Mouse (Mus musculus) subcutaneous adipose tissue, adult 2 months (tissue): ENCODE results near the gene Aes. TPM values are rescaled to one million over a fixed set of nuclear protein-coding genes. Genes with fewer than 3 reads are reported as not detected.

Experiments
- polyA plus RNA-seq: library from polyadenylated mRNA; depleted of rRNA; stranded (reverse); fragments of >200 nt; gene quantifications from 2 replicates; pipeline ENCODE4 v1.2.3, GENCODE M21; 2012; ENCODE audit warnings: low replicate concordance; rRNA removed

Gene Aes
- polyA plus RNA-seq, result 885 and 1,244 TPM in 2 replicates

GRCm38 (mm10) chr10:81559163-81559626 lies at the start of gene Aes:
Aes (plus strand) TSS chr10:81559488.

GRCm38 (mm10) chr10:81524051-81524605 lies 35.2 kb upstream of the Aes start, which contains the start of gene Gna15:
Gna15 (minus strand) TSS chr10:81524225.

GRCm38 (mm10) chr10:81545161-81545747 lies 14.0 kb upstream of the Aes start, which contains the start of gene Gna11:
Gna11 (minus strand) TSS chr10:81545190.

GRCm38 (mm10) chr10:81574081-81575056 lies 15.1 kb downstream of the Aes start, which contains the start of gene Tle2:
Tle2 (plus strand) TSS chr10:81574561.

GRCm38 (mm10) chr10:81600738-81601203 lies 41.5 kb downstream of the Aes start, which contains the start of gene Tle6:
Tle6 (minus strand) TSS chr10:81601073.

GRCm38 (mm10) chr10:81605974-81606751 lies 46.9 kb downstream of the Aes start, which contains the start of gene BC025920:
BC025920 (plus strand) TSS chr10:81606270.

Other genes starting within 250 kb of the Aes start
- 23.1 and 38.0 TPM in 2 replicates for gene Cactin, start 238.4 kb upstream of the Aes start, polyA plus RNA-seq
- gene Tbxa2r, start 230.8 kb upstream of the Aes start, polyA plus RNA-seq, result 10.1 and 16.3 TPM in 2 replicates
- 2.2 and 4.8 TPM in 2 replicates for gene Gipc3, start 216.2 kb upstream of the Aes start, polyA plus RNA-seq
- 69.5 and 90.1 TPM in 2 replicates for gene Hmg20b, start 209.0 kb upstream of the Aes start, polyA plus RNA-seq
- 38.6 and 41.1 TPM in 2 replicates for gene Mfsd12, start 202.0 kb upstream of the Aes start, polyA plus RNA-seq
- 0.43 and 1.8 TPM in 2 replicates for gene 4930404N11Rik, start 193.7 kb upstream of the Aes start, polyA plus RNA-seq
- gene Fzr1, start 181.0 kb upstream of the Aes start, polyA plus RNA-seq, result 56.1 and 75.2 TPM in 2 replicates
- 61.5 and 66.9 TPM in 2 replicates for gene Dohh, start 175.1 kb upstream of the Aes start, polyA plus RNA-seq
- 3.2 and 5.1 TPM in 2 replicates for gene Gm48551, start 175.0 kb upstream of the Aes start, polyA plus RNA-seq
- 1.5 and 1.8 TPM in 2 replicates for gene Gm48552, start 170.5 kb upstream of the Aes start, polyA plus RNA-seq
- 9.8 and 12.3 TPM in 2 replicates for gene Smim24, start 166.4 kb upstream of the Aes start, polyA plus RNA-seq
- gene Nfic, start 103.9 kb upstream of the Aes start, polyA plus RNA-seq, result 67.7 and 99.8 TPM in 2 replicates
- gene Celf5, start 76.8 kb upstream of the Aes start, polyA plus RNA-seq, result 0.70 and 0.93 TPM in 2 replicates
- 174 and 241 TPM in 2 replicates for gene Ncln, start 63.1 kb upstream of the Aes start, polyA plus RNA-seq
- 7.2 and 9.4 TPM in 2 replicates for gene S1pr4, start 59.4 kb upstream of the Aes start, polyA plus RNA-seq
- 3.8 and 5.3 TPM in 2 replicates for gene Gna15, start 35.3 kb upstream of the Aes start, polyA plus RNA-seq
- 141 and 164 TPM in 2 replicates for gene Gna11, start 14.3 kb upstream of the Aes start, polyA plus RNA-seq
- gene Tle2, start 15.1 kb downstream of the Aes start, polyA plus RNA-seq, result 43.6 and 76.2 TPM in 2 replicates
- gene Tle6, start 41.6 kb downstream of the Aes start, polyA plus RNA-seq, result 9.9 and 14.9 TPM in 2 replicates
- 1.1 and 1.3 TPM in 2 replicates for gene BC025920, start 46.8 kb downstream of the Aes start, polyA plus RNA-seq
- 24.8 and 39.4 TPM in 2 replicates for gene Sirt6, start 68.3 kb downstream of the Aes start, polyA plus RNA-seq
- 36.2 and 58.5 TPM in 2 replicates for gene Ankrd24, start 69.1 kb downstream of the Aes start, polyA plus RNA-seq
- gene Gm10778, start 89.6 kb downstream of the Aes start, polyA plus RNA-seq, result 0.34 and 0.55 TPM in 2 replicates
- 0.60 and 1.3 TPM in 2 replicates for gene Zfp433, start 145.3 kb downstream of the Aes start, polyA plus RNA-seq
- 0.44 and 1.3 TPM in 2 replicates for gene Gm3055, start 211.7 kb downstream of the Aes start, polyA plus RNA-seq